Mouse (Mus musculus) heart, postnatal 36 days (tissue): ENCODE data around the gene Eif4e. TPM values are rescaled to one million over a fixed set of nuclear protein-coding genes. Genes with fewer than 3 reads are reported as not detected.
"Not testable (repeated sequence)": the region's sequence is repeated elsewhere in the genome, so short reads cannot be mapped to it uniquely, and the experiment has no call there.

Source experiments
- DNase-seq, 2 experiments: peaks; one replicate each; pipeline ENCODE4 v3.0.0; 2021 to 2022
- intact Hi-C: fragments of 180-260 bp; cut with DNase I; formaldehyde crosslinking; loops from one replicate; pipeline ENCODE4 v1.15.1; 2025
- total RNA-seq, 2 experiments: library from RNA; stranded (reverse); gene quantifications; 2 replicates each; pipeline ENCODE4 v1.2.3; 2021

Eif4e gene
- total RNA-seq, 2 experiments from 2014 or later, result 176 to 192 TPM

GRCm38 (mm10) chr3:138515656-138516370, 10.2 kb upstream of the Eif4e start:
- no peak for DNase-seq
- intact Hi-C loops, result no loop called here

GRCm38 (mm10) chr3:138517881-138518280, 8.1 kb upstream of the Eif4e start:
- intact Hi-C loops, result no loop called here
- DNase-seq, result no peak

GRCm38 (mm10) chr3:138519218-138519617, 6.8 kb upstream of the Eif4e start:
- intact Hi-C loops, result no loop called here
- no peak for DNase-seq

- no peak for DNase-seq
- intact Hi-C loops, result no loop called here
Observed at GRCm38 (mm10) chr3:138523956-138524355, 2.0 kb upstream of the Eif4e start.

- intact Hi-C loops, result loop anchor here (5.0 kb wide), 3 partner anchors 83 to 663 kb away; partner anchors contain the start of genes Adh5, H2afz and Tspan5
- no peak for DNase-seq
Observed at GRCm38 (mm10) chr3:138525494-138525893, 485 bp upstream of the Eif4e start.

GRCm38 (mm10) chr3:138526916-138527666, 1.1 kb downstream of the Eif4e start:
- intact Hi-C loops, result loop anchor here (1.0 to 5.0 kb wide), 5 partner anchors 36 to 665 kb away; partner anchors contain the start of genes Adh5, H2afz, Rap1gds1 and Tspan5
- DNase-seq, result peak; percentile 92 to 94

GRCm38 (mm10) chr3:138527667-138528231, 1.8 kb downstream of the Eif4e start:
- peak; percentile 64 to 68 for DNase-seq
- intact Hi-C loops, result loop anchor here (1.0 to 5.0 kb wide), 7 partner anchors 23 to 665 kb away; partner anchors contain the start of genes Adh5, H2afz, Rap1gds1 and Trmt10a

GRCm38 (mm10) chr3:138528265-138528664, 2.3 kb downstream of the Eif4e start:
- no peak for DNase-seq
- intact Hi-C loops, result loop anchor here (2.0 to 5.0 kb wide), 5 partner anchors 23 to 666 kb away; partner anchors contain the start of genes Adh5, H2afz, Trmt10a and Tspan5

GRCm38 (mm10) chr3:138530578-138531478, 4.8 kb downstream of the Eif4e start:
- intact Hi-C loops, result no loop called here

GRCm38 (mm10) chr3:138531479-138532181, 5.7 kb downstream of the Eif4e start:
- intact Hi-C loops, result no loop called here
- DNase-seq, result no peak

More at GRCm38 (mm10) chr3:138530578-138531478, 4.8 kb downstream of the Eif4e start:
- no peak for DNase-seq

GRCm38 (mm10) chr3:138532764-138533163, 6.8 kb downstream of the Eif4e start:
- no peak for DNase-seq

GRCm38 (mm10) chr3:138536031-138536430, 10.1 kb downstream of the Eif4e start:
- no peak for DNase-seq
- intact Hi-C loops, result no loop called here

More at GRCm38 (mm10) chr3:138532764-138533163, 6.8 kb downstream of the Eif4e start:
- intact Hi-C loops, result no loop called here

GRCm38 (mm10) chr3:138542621-138543020, 16.6 kb downstream of the Eif4e start:
- no peak for DNase-seq
- intact Hi-C loops, result no loop called here

- intact Hi-C loops, result no loop called here
- no peak for DNase-seq
Observed at GRCm38 (mm10) chr3:138544117-138544516, 18.1 kb downstream of the Eif4e start.

- intact Hi-C loops, result no loop called here
- DNase-seq, result no peak
Observed at GRCm38 (mm10) chr3:138546678-138547077, 20.7 kb downstream of the Eif4e start.

GRCm38 (mm10) chr3:138549045-138549444, 23.1 kb downstream of the Eif4e start:
- intact Hi-C loops, result no loop called here
- DNase-seq, result no peak

- intact Hi-C loops, result loop anchor here (2.0 kb wide), 1 partner anchor 22 kb away; no protein-coding TSS in a partner anchor
- peak in 1 of 2 experiments; percentile 30 for DNase-seq
Observed at GRCm38 (mm10) chr3:138550336-138551123, 24.6 kb downstream of the Eif4e start.

- intact Hi-C loops, DNase-seq: not testable (repeated sequence)
Observed at GRCm38 (mm10) chr3:138555279-138555678, 29.3 kb downstream of the Eif4e start.
